Mouse (Mus musculus): Measurements from ENCODE around the gene Galnt13.
"Not testable (repeated sequence)": the region's sequence is repeated elsewhere in the genome, so short reads cannot be mapped to it uniquely, and the experiment has no call there.

Gene Galnt13

GRCm38 (mm10) chr2:54915088-54915670 is 479.1 kb downstream of the Galnt13 start:
- DNase-seq (ENCODE audit: extremely low read depth, low read depth): no peak

DNA sequence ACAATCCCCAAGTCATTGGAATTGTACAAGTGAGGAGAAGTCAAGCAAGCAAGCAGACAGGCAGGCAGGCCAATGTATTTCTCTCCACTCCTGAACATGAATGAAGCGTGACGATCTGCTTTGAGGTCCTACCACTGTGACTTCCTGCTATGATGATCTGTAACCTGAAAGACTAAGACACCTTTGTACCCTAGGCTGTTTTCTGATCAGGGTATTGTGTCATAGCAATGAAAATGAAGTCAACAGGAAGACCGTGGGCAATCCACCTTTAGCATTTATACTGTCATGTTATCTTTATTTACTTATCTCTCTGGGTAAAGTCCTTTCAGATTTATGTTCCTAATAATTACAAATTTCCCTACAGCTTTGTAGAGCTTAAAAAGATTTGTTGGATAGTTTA is 500.3 kb downstream of the Galnt13 start:
- no peak for DNase-seq (ENCODE audit: extremely low read depth, low read depth)

- DNase-seq (ENCODE audit: extremely low read depth, low read depth): no peak
Measured at GRCm38 (mm10) chr2:54937306-54937705, 501.2 kb downstream of the Galnt13 start.

GRCm38 (mm10) chr2:54938075-54938474 is 502.0 kb downstream of the Galnt13 start:
- DNase-seq (ENCODE audit: extremely low read depth, low read depth): no peak

DNA sequence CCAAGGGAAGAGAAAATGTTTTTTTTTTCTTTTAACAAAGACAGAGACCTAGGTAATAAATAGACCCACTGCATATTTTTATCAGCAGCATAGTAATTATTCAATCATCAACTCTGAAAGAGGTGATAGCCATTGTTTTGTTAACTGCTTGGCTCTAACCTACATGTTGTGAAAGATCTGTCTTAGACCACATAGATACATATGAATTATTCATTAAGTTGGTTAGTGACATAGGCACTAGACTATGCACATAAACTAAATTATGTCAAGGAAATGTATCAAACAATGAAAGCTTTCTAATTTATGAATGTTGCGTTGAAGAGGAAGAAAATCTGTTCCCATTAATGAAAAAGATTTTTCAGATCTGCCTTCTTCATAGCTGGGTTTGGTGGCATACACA is 507.3 kb downstream of the Galnt13 start:
- no peak for DNase-seq (ENCODE audit: extremely low read depth, low read depth)

GRCm38 (mm10) chr2:54983839-54984238 is 547.7 kb downstream of the Galnt13 start:
- no peak for DNase-seq (ENCODE audit: extremely low read depth, low read depth)

DNA sequence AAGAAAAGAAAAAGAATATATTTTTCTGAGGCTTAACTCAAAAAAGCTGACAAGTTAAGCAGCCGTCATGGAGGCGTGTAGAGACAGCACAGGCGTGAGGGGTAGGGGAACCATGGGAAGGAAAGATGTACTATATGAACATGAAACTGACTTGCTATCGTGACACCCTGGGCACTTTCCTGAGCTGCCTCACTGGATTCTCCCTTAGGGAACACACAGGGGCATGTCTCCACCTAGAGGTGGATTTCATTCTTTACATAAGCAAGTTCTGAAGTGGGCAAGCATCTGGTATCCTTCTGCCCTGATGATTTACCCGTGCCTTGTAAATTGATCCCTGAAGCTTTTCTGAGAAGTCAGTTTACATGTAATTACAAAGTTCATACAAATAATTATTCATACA is 586.4 kb downstream of the Galnt13 start:
- not testable (repeated sequence) for DNase-seq (ENCODE audit: extremely low read depth, low read depth)

GRCm38 (mm10) chr2:55034610-55035009 is 598.5 kb downstream of the Galnt13 start:
- no peak for DNase-seq (ENCODE audit: extremely low read depth, low read depth)

DNA sequence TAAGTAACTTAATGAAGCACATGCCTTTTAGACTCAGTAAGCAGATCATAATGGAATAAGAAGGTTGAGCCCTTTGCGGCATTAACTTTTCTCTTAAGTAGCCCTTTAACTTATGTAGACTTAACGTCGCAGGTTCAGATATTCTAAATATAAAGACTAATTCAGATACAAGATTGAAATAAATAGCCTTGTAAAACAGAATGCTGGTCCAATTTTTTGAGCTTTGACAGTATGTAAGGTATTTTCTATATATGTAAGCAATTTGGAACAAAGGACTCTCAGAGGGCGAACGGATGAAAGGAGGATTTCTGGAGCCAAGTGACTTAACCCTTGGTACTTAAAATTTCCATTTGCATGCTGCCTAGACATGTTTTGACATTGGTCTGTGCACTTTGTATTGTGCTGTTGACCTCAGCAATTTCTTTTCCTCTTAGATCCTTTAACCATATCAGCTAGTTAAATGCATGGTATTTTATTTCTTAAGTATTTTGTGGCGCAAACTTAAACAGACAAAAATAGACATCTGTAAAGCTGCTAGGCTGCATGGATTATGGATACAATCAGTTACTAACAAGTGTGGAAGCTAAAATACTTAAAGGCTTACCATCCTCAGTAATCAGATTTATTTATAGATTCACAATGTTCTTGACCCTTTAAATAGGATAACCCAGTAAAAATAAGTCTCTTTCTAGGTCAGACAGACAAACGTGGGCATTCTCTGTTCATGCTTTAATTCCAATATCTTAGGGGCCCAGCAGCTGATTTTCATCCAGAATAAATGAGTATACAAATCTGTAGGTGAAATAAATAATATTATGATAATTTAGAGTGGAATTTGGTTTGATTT is 629.6 kb downstream of the Galnt13 start:
- DNase-seq (ENCODE audit: extremely low read depth, low read depth): no peak

DNA sequence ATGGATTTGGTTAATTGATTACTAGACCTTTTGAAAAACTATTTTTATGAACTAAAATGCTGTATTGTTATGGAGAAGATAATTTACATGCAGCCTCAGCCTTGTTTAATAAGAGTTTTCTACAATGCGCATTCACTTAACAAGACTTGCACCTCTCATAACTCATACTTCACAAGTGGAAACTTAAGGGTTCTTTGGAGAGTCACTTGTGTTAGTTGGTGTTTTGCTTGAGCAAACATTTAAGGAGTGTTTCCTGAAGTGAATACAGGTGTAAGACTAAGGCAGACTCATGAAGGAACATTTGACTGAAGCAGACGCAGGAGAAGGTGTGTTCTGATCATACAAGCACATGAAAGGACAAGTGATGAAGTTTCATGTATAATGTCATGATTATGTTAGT is 649.5 kb downstream of the Galnt13 start:
- no peak for DNase-seq (ENCODE audit: extremely low read depth, low read depth)

- DNase-seq (ENCODE audit: extremely low read depth, low read depth): no peak
Measured at GRCm38 (mm10) chr2:55088034-55088433, 651.9 kb downstream of the Galnt13 start.

DNA sequence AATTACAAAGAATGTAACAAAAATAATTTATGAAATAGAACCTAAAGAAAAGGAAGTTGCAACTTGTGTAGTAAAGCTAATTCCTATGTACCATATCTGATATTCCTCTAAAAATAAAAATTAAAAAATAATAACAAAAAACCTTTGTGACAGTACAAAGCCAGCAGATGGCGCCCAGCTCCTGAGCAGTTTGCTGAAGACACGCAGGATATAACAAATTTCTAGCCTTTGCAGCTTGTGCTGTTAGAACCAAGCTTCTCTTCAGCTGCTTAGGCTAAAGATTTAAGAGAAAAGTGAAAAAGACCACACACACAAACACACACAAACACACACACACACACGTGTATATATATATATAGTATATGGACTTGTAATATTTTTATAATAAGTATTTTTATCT is 654.2 kb downstream of the Galnt13 start:
- peak; percentile 3 for DNase-seq (ENCODE audit: extremely low read depth, low read depth)

DNA sequence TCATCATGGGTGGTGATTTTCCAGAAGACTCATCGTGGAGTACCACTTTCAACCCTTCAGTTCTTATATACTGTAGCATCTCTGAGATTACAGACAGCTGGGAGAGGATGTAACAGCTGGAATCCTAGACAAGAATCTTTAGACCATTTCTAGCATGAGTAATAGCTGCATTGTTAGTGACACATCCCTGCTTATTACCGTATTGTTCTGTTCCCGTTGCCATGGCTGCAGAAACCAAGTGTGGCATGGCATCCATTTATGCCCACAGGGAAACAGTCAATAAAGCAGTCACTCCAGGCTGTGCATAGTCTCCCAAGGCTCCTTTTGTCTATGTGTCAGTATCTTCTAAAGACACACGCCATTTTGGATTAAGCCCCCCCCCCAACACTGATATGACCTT is 655.4 kb downstream of the Galnt13 start:
- DNase-seq (ENCODE audit: extremely low read depth, low read depth): no peak

DNA sequence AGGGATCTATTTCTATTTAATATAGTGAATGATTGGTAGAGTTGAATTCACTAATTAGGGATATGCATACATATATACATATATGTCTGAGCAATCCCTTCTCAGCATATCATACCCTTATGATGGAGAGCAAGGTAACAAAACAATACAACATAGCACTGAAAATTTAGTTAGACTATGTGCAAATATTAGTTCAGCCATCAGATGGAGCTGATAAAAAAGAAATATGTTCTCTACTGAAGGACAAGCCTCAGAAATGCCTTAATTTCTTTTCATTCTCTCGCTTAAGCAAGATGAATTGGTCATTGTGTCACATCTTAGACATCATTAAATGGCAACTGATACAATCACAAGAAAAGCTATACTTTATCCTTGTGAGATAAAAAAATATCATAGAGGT is 663.0 kb downstream of the Galnt13 start:
- no peak for DNase-seq (ENCODE audit: extremely low read depth, low read depth)

GRCm38 (mm10) chr2:55101279-55101678 is 665.2 kb downstream of the Galnt13 start:
- DNase-seq (ENCODE audit: extremely low read depth, low read depth): no peak

DNA sequence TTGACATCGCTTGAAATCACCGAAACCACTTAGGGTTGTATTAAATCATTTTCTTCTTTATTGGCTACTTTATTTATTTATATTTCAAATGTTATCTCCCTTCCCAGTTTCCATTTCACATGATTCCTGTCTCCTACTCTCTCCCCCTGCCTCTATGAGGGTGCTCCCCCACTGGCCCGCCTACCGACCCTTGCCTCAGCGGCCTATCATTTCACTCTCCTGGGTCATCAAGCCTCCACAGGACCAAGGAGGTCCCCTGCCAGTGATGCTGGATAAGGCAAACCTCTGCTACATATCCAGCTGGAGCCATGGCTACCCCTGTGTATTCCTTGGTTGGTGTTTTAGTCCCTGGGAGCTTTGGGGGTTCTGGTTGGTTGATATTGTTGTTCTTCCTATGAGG is 667.4 kb downstream of the Galnt13 start:
- DNase-seq (ENCODE audit: extremely low read depth, low read depth): no peak

DNA sequence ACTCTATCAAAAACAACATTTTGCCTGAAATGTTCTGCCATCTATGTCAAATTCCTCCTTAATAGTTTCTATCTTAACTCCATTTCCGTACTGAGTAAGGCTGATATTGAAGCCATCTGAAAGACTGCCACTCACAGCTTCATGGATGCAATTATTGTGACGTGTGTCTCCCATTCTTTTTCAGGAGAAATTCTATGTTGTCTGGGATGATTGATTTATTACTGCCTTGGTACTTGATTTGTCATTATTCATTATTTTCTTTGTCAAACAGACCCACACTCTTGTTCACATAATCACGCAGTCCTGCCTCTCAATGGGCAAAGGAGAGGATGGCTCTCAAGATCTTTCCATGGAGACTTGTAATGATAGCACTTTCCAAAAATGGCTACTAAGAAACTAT is 671.7 kb downstream of the Galnt13 start:
- no peak for DNase-seq (ENCODE audit: extremely low read depth, low read depth)

GRCm38 (mm10) chr2:55153089-55153488 is 717.0 kb downstream of the Galnt13 start:
- DNase-seq (ENCODE audit: extremely low read depth, low read depth): no peak

DNA sequence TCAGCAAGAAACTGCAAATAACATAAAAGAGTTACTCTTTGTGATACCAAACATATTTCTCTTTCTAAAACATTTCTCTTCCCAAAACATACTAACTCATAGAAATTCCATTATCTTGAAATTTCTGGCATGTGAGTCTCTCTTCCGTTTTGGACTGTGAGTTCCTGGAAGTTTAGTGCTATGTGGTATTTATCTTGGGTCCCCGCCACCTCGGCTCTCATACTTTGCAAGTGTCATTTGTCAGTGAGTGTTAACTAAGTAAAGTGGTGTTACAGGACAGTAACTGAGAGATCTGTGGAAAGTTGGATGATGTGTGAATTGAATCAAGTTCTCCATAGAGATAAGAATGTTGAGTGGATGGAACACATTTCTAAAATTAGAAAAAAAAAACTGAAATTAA is 728.7 kb downstream of the Galnt13 start:
- DNase-seq (ENCODE audit: extremely low read depth, low read depth): no peak

Data from MEL-GATA-1-ER (cell line).